Mouse (Mus musculus) CH12.LX (cell line): ENCODE data around the gene Tm7sf3. TPM values are rescaled to one million over a fixed set of nuclear protein-coding genes. Genes with fewer than 3 reads are reported as not detected.

Experiments used
- DNase-seq: peaks from one replicate; pipeline ENCODE4 v3.0.0-alpha.2; 2013; ENCODE audit errors: extremely low read depth
- H3K27ac ChIP-seq: 2 replicates; pipeline ENCODE4 v1.5.1; 2012; ENCODE audit warnings: low read depth, mild to moderate bottlenecking, control low read depth, moderate library complexity; ENCODE audit not compliant: insufficient read depth
- H3K27me3 ChIP-seq: replicated peaks from 2 replicates; pipeline ENCODE3; 2012; ENCODE audit warnings: inconsistent platforms
- H3K36me3 ChIP-seq, 2 experiments: replicated peaks in 1 of 2; 2 replicates each; pipeline versions ENCODE3 to v1.6.1; 2012; ENCODE audit warnings: inconsistent platforms in 1 of 2, low read length in 1 of 2, mild to moderate bottlenecking in 1 of 2, mixed read lengths in 1 of 2, moderate library complexity in 1 of 2; ENCODE audit not compliant: control insufficient read depth in 1 of 2, insufficient read depth in 1 of 2
- H3K4me1 ChIP-seq, 2 experiments: 2 replicates each; pipeline ENCODE4 v1.6.1; 2012; ENCODE audit warnings: inconsistent platforms in 1 of 2, moderate library complexity in 1 of 2; ENCODE audit not compliant: insufficient read depth in 2 of 2, control insufficient read depth in 1 of 2
- H3K4me2 ChIP-seq: 2 replicates; pipeline ENCODE4 v1.6.1; 2012; ENCODE audit warnings: low read depth, mild to moderate bottlenecking, control low read depth; ENCODE audit not compliant: poor library complexity, insufficient read depth, severe bottlenecking
- H3K4me3 ChIP-seq, 3 experiments: fragments of 150-350 bp in 1 of 3; sonication (generic) in 1 of 3; replicated peaks in 1 of 3; 2 replicates each; pipeline versions ENCODE3 to v1.5.1; 2011 to 2012; ENCODE audit warnings: low read depth in 2 of 3, low read length in 2 of 3, mild to moderate bottlenecking in 2 of 3, moderate library complexity in 2 of 3, control low read depth in 1 of 3, improper control_type of control experiment in 1 of 3, inconsistent platforms in 1 of 3, mixed read lengths in 1 of 3; ENCODE audit not compliant: poor library complexity in 1 of 3
- H3K79me2 ChIP-seq: replicated peaks from 2 replicates; pipeline ENCODE4 v1.6.1; 2012; ENCODE audit warnings: mild to moderate bottlenecking, moderate library complexity; ENCODE audit not compliant: control insufficient read depth, poor library complexity, insufficient read depth, severe bottlenecking; ENCODE audit errors: extremely low read depth
- H3K9ac ChIP-seq: 2 replicates; pipeline ENCODE4 v1.6.1; 2012; ENCODE audit warnings: low read depth, mild to moderate bottlenecking, control low read depth, moderate library complexity; ENCODE audit not compliant: insufficient read depth
- H3K9me3 ChIP-seq: replicated peaks from 2 replicates; pipeline ENCODE3; 2012; ENCODE audit warnings: low read length, inconsistent platforms, mixed read lengths
- BHLHE40 ChIP-seq: IDR thresholded peaks from 2 replicates; pipeline ENCODE4 v1.6.1; 2011; ENCODE audit warnings: mild to moderate bottlenecking, low read depth, low read length, improper control_type of control experiment
- CHD1 ChIP-seq: IDR thresholded peaks from 2 replicates; pipeline ENCODE4 v1.6.1; 2012; ENCODE audit warnings: low read depth, low read length, improper control_type of control experiment, inconsistent platforms
- CHD2 ChIP-seq: IDR thresholded peaks from 2 replicates; pipeline ENCODE4 v1.6.1; 2011; ENCODE audit warnings: low read length, improper control_type of control experiment
- CTCF ChIP-seq, 2 experiments: IDR thresholded peaks in 1 of 2; conservative IDR thresholded peaks in 1 of 2; 2 replicates each; pipeline ENCODE4 v1.5.1; 2011 to 2012; ENCODE audit warnings: low read depth in 2 of 2, low read length in 2 of 2, improper control_type of control experiment in 1 of 2, inconsistent platforms in 1 of 2, mild to moderate bottlenecking in 1 of 2, moderate library complexity in 1 of 2
- E2F4 ChIP-seq: IDR thresholded peaks from 2 replicates; pipeline ENCODE4 v1.6.1; 2011; ENCODE audit warnings: low read depth, low read length, improper control_type of control experiment; ENCODE audit not compliant: insufficient replicate concordance
- EP300 ChIP-seq: IDR thresholded peaks from 2 replicates; pipeline ENCODE4 v1.6.1; 2011; ENCODE audit warnings: low read length, improper control_type of control experiment
- GABPA ChIP-seq: IDR thresholded peaks from 2 replicates; pipeline ENCODE4 v1.6.1; 2012; ENCODE audit warnings: low read depth, low read length, improper control_type of control experiment, inconsistent platforms; ENCODE audit not compliant: insufficient replicate concordance
- JUN ChIP-seq: IDR thresholded peaks from 2 replicates; pipeline ENCODE4 v1.6.1; 2011; ENCODE audit warnings: low read depth, mild to moderate bottlenecking, low read length, improper control_type of control experiment, moderate library complexity; ENCODE audit not compliant: insufficient read depth
- MAX ChIP-seq: IDR thresholded peaks from 2 replicates; pipeline ENCODE4 v1.6.1; 2011; ENCODE audit warnings: low read length, improper control_type of control experiment
- MAZ ChIP-seq: IDR thresholded peaks from 2 replicates; pipeline ENCODE4 v1.6.1; 2012; ENCODE audit warnings: low read depth, mild to moderate bottlenecking, inconsistent platforms, low read length, improper control_type of control experiment, moderate library complexity
- MXI1 ChIP-seq: IDR thresholded peaks from 2 replicates; pipeline ENCODE4 v1.6.1; 2011; ENCODE audit warnings: mild to moderate bottlenecking, low read depth, low read length, improper control_type of control experiment
- MYC ChIP-seq: IDR thresholded peaks from 2 replicates; pipeline ENCODE4 v1.6.1; 2011; ENCODE audit warnings: low read depth, mild to moderate bottlenecking, improper control_type of control experiment, low read length
- NELFE ChIP-seq: IDR thresholded peaks from 2 replicates; pipeline ENCODE4 v1.6.1; 2011; ENCODE audit warnings: low read depth, low read length, improper control_type of control experiment
- NRF1 ChIP-seq: IDR thresholded peaks from 2 replicates; pipeline ENCODE4 v1.6.1; 2014; ENCODE audit warnings: low read depth, mild to moderate bottlenecking, inconsistent platforms, low read length, improper control_type of control experiment, moderate library complexity
- POLR2A ChIP-seq: IDR thresholded peaks from 2 replicates; pipeline ENCODE4 v1.6.1; 2011; ENCODE audit warnings: low read depth, mild to moderate bottlenecking, improper control_type of control experiment, low read length
- POLR2AphosphoS2 ChIP-seq: IDR thresholded peaks from 2 replicates; pipeline ENCODE4 v1.6.1; 2011; ENCODE audit warnings: low read depth, low read length, improper control_type of control experiment
- SIN3A ChIP-seq: IDR thresholded peaks from 2 replicates; pipeline ENCODE4 v1.6.1; 2012; ENCODE audit warnings: low read length, improper control_type of control experiment, inconsistent platforms
- UBTF ChIP-seq: IDR thresholded peaks from 2 replicates; pipeline ENCODE4 v1.6.1; 2012; ENCODE audit warnings: low read depth, mild to moderate bottlenecking, inconsistent platforms, low read length, improper control_type of control experiment, moderate library complexity
- ZC3H11A ChIP-seq: IDR thresholded peaks from 2 replicates; pipeline ENCODE4 v1.6.1; 2012; ENCODE audit warnings: low read depth, mild to moderate bottlenecking, inconsistent platforms, low read length, improper control_type of control experiment
- ZKSCAN1 ChIP-seq: IDR thresholded peaks from 2 replicates; pipeline ENCODE4 v1.6.1; 2012; ENCODE audit warnings: low read depth, inconsistent platforms, low read length, improper control_type of control experiment, borderline replicate concordance
- ZMIZ1 ChIP-seq: IDR thresholded peaks from 2 replicates; pipeline ENCODE4 v1.6.1; 2012; ENCODE audit warnings: low read depth, mild to moderate bottlenecking, inconsistent platforms, low read length, improper control_type of control experiment
- ZNF384 ChIP-seq: IDR thresholded peaks from 2 replicates; pipeline ENCODE4 v1.6.1; 2012; ENCODE audit warnings: low read depth, low read length, improper control_type of control experiment, inconsistent platforms
- dilution Hi-C: fragments of 300-500 bp; cut with MboI; formaldehyde crosslinking; loops from 2 replicates; pipeline ENCODE4 v1.14.3; 2020; ENCODE audit warnings: low sequenced_read_pairs; ENCODE audit not compliant: extremely low pct_unique_long_range_greater_than_20kb, extremely low pct_ligation_motif_present
- in situ Hi-C: fragments of 300-500 bp; cut with MboI; formaldehyde crosslinking; loops from 3 replicates; pipeline ENCODE4 v1.14.3; 2019; ENCODE audit warnings: low sequenced_read_pairs, low pct_ligation_motif_present, low pct_unique_long_range_greater_than_20kb, mixed read lengths
- polyA plus RNA-seq: library from polyadenylated mRNA; unstranded; fragments of >175 nt; gene quantifications from 2 replicates; pipeline ENCODE4 v1.2.1, GENCODE M21; 2012; ENCODE audit warnings: low read depth; ENCODE audit not compliant: insufficient read length
- total RNA-seq, 2 experiments: library from RNA; depleted of rRNA; stranded (reverse); fragments of 300-350 nt in 1 of 2; fragments of >200 nt in 1 of 2; gene quantifications; 2 replicates each; pipeline ENCODE4 v1.2.3; 2012 to 2014

Gene Tm7sf3
- total and polyA plus RNA-seq, 3 experiments: 11.4 to 23.9 (median 13.4) TPM

DNA sequence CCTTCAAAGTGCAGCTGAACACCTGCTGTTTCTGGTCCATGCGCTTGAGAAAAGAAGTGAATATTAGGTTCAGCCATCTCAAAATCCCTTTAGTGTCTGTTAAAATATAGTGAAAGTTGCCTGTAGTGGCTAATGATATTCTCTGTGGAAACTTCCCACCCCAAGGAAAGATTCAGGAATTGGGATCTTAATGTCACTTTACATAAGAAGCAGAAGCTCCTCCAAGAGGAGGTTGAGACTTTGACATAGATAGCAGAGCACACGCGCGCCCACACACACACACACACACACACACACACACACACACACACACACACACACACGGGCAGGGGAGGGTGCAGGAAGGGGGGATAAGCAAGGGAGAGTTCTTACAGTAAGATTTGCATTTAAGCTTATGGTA is 57.5 kb downstream of the Tm7sf3 start:
- Histone ChIP-seq H3K36me3 (peaks cover 36 to 64% of the 10 kb centered on the region in 2 experiments), H3K27ac (no peak overlapping the region), H3K27me3 (no peaks in the 10 kb centered on the region), H3K4me1 (peaks cover 5 to 32% of the 10 kb centered on the region in 2 experiments; a peak in 3 of 4 replicates), H3K4me3 (no peak overlapping the region), H3K9me3 (peaks cover 3% of the 10 kb centered on the region), H3K4me2 (no peak overlapping the region), H3K9ac (no peak overlapping the region)
- in situ Hi-C loops (no loop called here), dilution Hi-C loops (no loop called here)
- TF ChIP-seq ZKSCAN1 (no peak), EP300 (no peak), CHD1 (no peak), SIN3A (no peak)
- TF ChIP-seq, all 38 proteins: peak for 0
- H3K79me2 ChIP-seq: peaks cover 49% of the 10 kb centered on the region
- no peak for DNase-seq

DNA sequence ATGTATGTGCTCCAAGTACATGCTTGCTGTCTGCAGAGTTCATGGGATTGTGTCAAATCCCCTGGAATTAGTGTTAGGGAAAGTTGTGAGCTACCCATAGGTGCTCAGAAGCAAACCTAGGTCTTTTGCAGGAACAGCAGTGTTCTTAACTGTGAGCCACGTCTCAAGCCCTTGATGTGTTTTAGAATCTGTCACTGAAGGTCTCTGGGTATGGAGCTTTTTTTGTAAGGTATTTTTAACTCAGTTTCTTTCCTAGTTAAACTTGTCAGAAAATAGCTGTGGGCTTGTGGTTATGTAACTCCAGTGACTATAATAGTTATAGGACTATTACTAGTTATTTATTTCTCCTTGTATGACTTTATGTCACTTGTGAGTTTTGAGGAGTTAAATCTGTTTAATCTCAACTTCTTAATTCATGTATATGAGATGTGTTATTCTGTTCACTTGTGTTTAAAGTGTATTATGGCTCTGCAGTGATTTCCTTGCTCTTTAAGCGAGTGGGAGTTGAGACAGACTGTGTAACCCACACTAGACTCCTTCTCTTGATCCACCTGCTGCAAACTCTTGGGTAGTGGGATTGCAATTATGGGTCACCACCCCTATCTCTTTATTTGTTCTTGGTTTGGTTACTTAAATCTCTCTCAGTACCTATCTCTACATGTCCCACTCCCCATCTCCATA is 59.1 kb downstream of the Tm7sf3 start:
- H3K9ac ChIP-seq: no peak overlapping the region
- no peak for DNase-seq
- no peak overlapping the region for H3K4me2 ChIP-seq
- in situ Hi-C loops: no loop called here
- H3K27me3 ChIP-seq: no peaks in the 10 kb centered on the region
- TF ChIP-seq ZNF384 (no peak), ZC3H11A (no peak), MXI1 (no peak), CTCF (conservative IDR thresholded peaks at IDR 0.05 in 1 of 2, IDR thresholded peaks at IDR 0.05 in 1 of 2; ENCODE audit: low read depth in 2 of 2, low read length in 2 of 2) (no peak), NELFE (no peak)
- TF ChIP-seq, all 38 proteins: peak for 0
- Histone ChIP-seq H3K27ac (no peak overlapping the region), H3K36me3 (peaks cover 23 to 48% of the 10 kb centered on the region in 2 experiments), H3K9me3 (peaks cover 3% of the 10 kb centered on the region), H3K79me2 (peaks cover 62% of the 10 kb centered on the region), H3K4me3 (no peak overlapping the region), H3K4me1 (peaks cover 5 to 32% of the 10 kb centered on the region in 2 experiments; a peak in 3 of 4 replicates)
- dilution Hi-C loops: no loop called here

- Histone ChIP-seq H3K27me3 (no peaks in the 10 kb centered on the region), H3K4me3 (peak overlapping the region in 2 of 3 experiments; percentile 22 to 96), H3K4me1 (peaks cover 5 to 42% of the 10 kb centered on the region in 2 experiments; a peak in 3 of 4 replicates), H3K4me2 (peak overlapping the region; percentile 90; the same call in 1 of the 2 replicates), H3K79me2 (peaks cover 69% of the 10 kb centered on the region), H3K36me3 (peaks cover 5 to 20% of the 10 kb centered on the region in 2 experiments), H3K9me3 (no peaks in the 10 kb centered on the region), H3K9ac (peak overlapping the region; percentile 27; the same call in 1 of the 2 replicates), H3K27ac (no peak overlapping the region)
- dilution Hi-C loops (no loop called here), in situ Hi-C loops (no loop called here)
- DNase-seq: peak; percentile 38
- TF ChIP-seq BHLHE40 (no peak), POLR2AphosphoS2 (no peak), NELFE (no peak), MXI1 (no peak; the same call in 1 of the 2 replicates), CTCF (conservative IDR thresholded peaks at IDR 0.05 in 1 of 2, IDR thresholded peaks at IDR 0.05 in 1 of 2; ENCODE audit: low read depth in 2 of 2, low read length in 2 of 2) (no peak), MYC (0 out of 2 replicates have a peak, but pooled peaks have one; percentile 33), SIN3A (peak; percentile 73; the same call in 1 of the 2 replicates), POLR2A (peak; percentile 35; the same call in 1 of the 2 replicates), JUN (no peak), ZC3H11A (no peak), ZMIZ1 (no peak), MAZ (no peak), GABPA (no peak), CHD1 (no peak), EP300 (peak; percentile 60), UBTF (no peak), MAX (no peak), ZNF384 (no peak), E2F4 (no peak), CHD2 (no peak), NRF1 (no peak)
Measured at GRCm38 (mm10) chr6:146580381-146580926, 62.2 kb downstream of the Tm7sf3 start.
